Comparison of ENCODE assay signal across 23 mouse cellular contexts in genomic region chr7:88243059-88243458, GRCm38 (mm10). TPM values are rescaled to one million over a fixed set of nuclear protein-coding genes. Genes with fewer than 3 reads are reported as not detected.
A peak's percentile ranks its signal among the peaks of the same experiment; 100 is the strongest.
DNase-seq lines count a peak whose midpoint lies in the region; ATAC-seq and TF ChIP-seq lines count a peak whose summit lies in the region.
"Had no signal": no experiment of that assay in that cellular context is flagged by ENCODE, and none has a peak within 500 bp of the region (broad histone marks: within the 10 kb centered on the region; RNA-seq: fewer than 3 reads in every experiment).

No protein-coding gene starts in this region.

- no peaks in the 10 kb centered on the region for H3K36me3 ChIP-seq in liver, adult 2 months (ENCODE audit: control insufficient read depth, insufficient read depth, low read length)
- H3K36me3 ChIP-seq in liver, embryonic 11.5 days (ENCODE audit: control insufficient read depth, insufficient read depth, low read length), result no peaks in the 10 kb centered on the region
- no peaks in the 10 kb centered on the region for H3K36me3 ChIP-seq in hindbrain, postnatal 0 days (ENCODE audit: insufficient read depth, low read length)
- H3K36me3 ChIP-seq in kidney, embryonic 16.5 days (ENCODE audit: insufficient read depth, low read length), result no peaks in the 10 kb centered on the region
- H3K36me3 ChIP-seq: embryonic facial prominence, embryonic 13.5 days; heart, embryonic 15.5 days; limb, embryonic 10.5 days; liver, embryonic 13.5 days; midbrain, embryonic 13.5 days; neural tube, embryonic 15.5 days had no signal

- H3K27me3 ChIP-seq in liver, adult 2 months (ENCODE audit: control insufficient read depth, insufficient read depth, low read length), result no peaks in the 10 kb centered on the region
- H3K27me3 ChIP-seq in liver, embryonic 11.5 days (replicated peaks; ENCODE audit: control insufficient read depth, insufficient read depth, low read length), result no peaks in the 10 kb centered on the region
- no peaks in the 10 kb centered on the region for H3K27me3 ChIP-seq in hindbrain, postnatal 0 days (ENCODE audit: insufficient read depth, low read length)
- no peaks in the 10 kb centered on the region for H3K27me3 ChIP-seq in kidney, embryonic 16.5 days (ENCODE audit: insufficient read depth, low read length)
- H3K27me3 ChIP-seq: embryonic facial prominence, embryonic 13.5 days; heart, embryonic 15.5 days; liver, embryonic 13.5 days; midbrain, embryonic 13.5 days; neural tube, embryonic 15.5 days had no signal

- DNase-seq in liver, adult 2 months (ENCODE audit: extremely low read depth, low read depth, low spot score), result peak; percentile 42
- no peak for DNase-seq in liver, embryonic 11.5 days (ENCODE audit: low spot score)
- DNase-seq in 416B (ENCODE audit: low read depth), result peak; percentile 77
- DNase-seq in hindbrain, postnatal 0 days (ENCODE audit: low spot score), result no peak
- no peak for DNase-seq in kidney, adult 11 months
- DNase-seq: adrenal gland, adult 8-10 months; cerebellum, adult 9-11 months; heart, adult 11 months; kidney, adult 2 months; kidney, postnatal 36 days; liver, embryonic 13.5 days; retina, postnatal 1 day; thymus, postnatal 14 days had no signal

- no peak for ATAC-seq in liver, embryonic 11.5 days (replicated peaks; ENCODE audit: low FRiP score)
- peak; percentile 98 for ATAC-seq in common myeloid progenitor, adult 5-6 weeks (replicated peaks; ENCODE audit: low read depth, poor library complexity, severe bottlenecking)
- ATAC-seq in monocyte, adult 5-6 weeks (replicated peaks; ENCODE audit: insufficient number of reproducible peaks, low FRiP score, low TSS enrichment, poor library complexity, severe bottlenecking), result peak; percentile 93
- ATAC-seq in hindbrain, postnatal 0 days, result no peak
- no peak for ATAC-seq in kidney, embryonic 16.5 days (ENCODE audit: low FRiP score, low TSS enrichment)
- ATAC-seq: forebrain, embryonic 16.5 days; midbrain, embryonic 13.5 days had no signal

- TF ChIP-seq CTCF in liver, adult 2 months (IDR thresholded peaks at IDR 0.05; ENCODE audit: low read depth, low read length), result no peak
- no peak for TF ChIP-seq CTCF in hindbrain, postnatal 0 days (IDR thresholded peaks at IDR 0.05; ENCODE audit: low read depth)

- H3K9ac ChIP-seq in liver, adult 2 months (ENCODE audit: low read depth, low read length), result no peak overlapping the region
- no peak overlapping the region for H3K9ac ChIP-seq in liver, embryonic 11.5 days (ENCODE audit: low read depth, low read length)
- no peak overlapping the region for H3K9ac ChIP-seq in hindbrain, postnatal 0 days (replicated peaks; ENCODE audit: low read length)
- H3K9ac ChIP-seq in kidney, embryonic 16.5 days (replicated peaks; ENCODE audit: low read length), result no peak overlapping the region
- H3K9ac ChIP-seq: embryonic facial prominence, embryonic 13.5 days; heart, embryonic 15.5 days; liver, embryonic 13.5 days; midbrain, embryonic 13.5 days; neural tube, embryonic 15.5 days had no signal

- no peak for TF ChIP-seq POLR2A in liver, adult 2 months (IDR thresholded peaks at IDR 0.05; ENCODE audit: extremely low read depth, insufficient read depth, low read length)

- no peak overlapping the region for H3K4me2 ChIP-seq in liver, embryonic 11.5 days
- no peak overlapping the region for H3K4me2 ChIP-seq in hindbrain, postnatal 0 days (ENCODE audit: low read depth, low read length)
- no peak overlapping the region for H3K4me2 ChIP-seq in kidney, embryonic 16.5 days (replicated peaks; ENCODE audit: low read depth, low read length)
- H3K4me2 ChIP-seq: embryonic facial prominence, embryonic 13.5 days; heart, embryonic 15.5 days; liver, embryonic 13.5 days; midbrain, embryonic 13.5 days; neural tube, embryonic 15.5 days had no signal

- 57% methylated on average over 3 of the region's 3 CpGs for whole genome bisulfite sequencing in liver, adult 2 months
- 62% methylated on average over 3 of the region's 3 CpGs for WGBS in liver, embryonic 11.5 days
- WGBS in hindbrain, postnatal 0 days, result 85% methylated on average over 3 of the region's 3 CpGs
- 64% methylated on average over 3 of the region's 3 CpGs for WGBS in kidney, embryonic 16.5 days

- no peaks in the 10 kb centered on the region for H3K79me2 ChIP-seq in liver, adult 2 months (ENCODE audit: control insufficient read depth, insufficient read depth, low read length)

- no peak overlapping the region for H3K27ac ChIP-seq in liver, adult 2 months (replicated peaks; ENCODE audit: insufficient read depth, low read depth, low read length)
- H3K27ac ChIP-seq in liver, embryonic 11.5 days (ENCODE audit: low read depth, low read length), result no peak overlapping the region
- no peak overlapping the region for H3K27ac ChIP-seq in hindbrain, postnatal 0 days
- H3K27ac ChIP-seq in kidney, embryonic 16.5 days (ENCODE audit: low read length), result no peak overlapping the region
- H3K27ac ChIP-seq: embryonic facial prominence, embryonic 13.5 days; heart, embryonic 15.5 days; left cerebral cortex, adult 2 months; limb, embryonic 10.5 days; liver, embryonic 13.5 days; midbrain, embryonic 13.5 days; neural tube, embryonic 15.5 days had no signal

- H3K4me1 ChIP-seq in liver, adult 2 months (ENCODE audit: control insufficient read depth, insufficient read depth, low read length), result no peaks in the 10 kb centered on the region
- H3K4me1 ChIP-seq in liver, embryonic 11.5 days (replicated peaks; ENCODE audit: control insufficient read depth, insufficient read depth, low read length), result no peaks in the 10 kb centered on the region
- no peaks in the 10 kb centered on the region for H3K4me1 ChIP-seq in hindbrain, postnatal 0 days (ENCODE audit: insufficient read depth, low read length)
- H3K4me1 ChIP-seq in kidney, embryonic 16.5 days (ENCODE audit: insufficient read depth, low read length), result no peaks in the 10 kb centered on the region
- H3K4me1 ChIP-seq: embryonic facial prominence, embryonic 13.5 days; heart, embryonic 15.5 days; limb, embryonic 10.5 days; liver, embryonic 13.5 days; midbrain, embryonic 13.5 days; neural tube, embryonic 15.5 days had no signal

- H3K9me3 ChIP-seq in liver, embryonic 11.5 days (ENCODE audit: control insufficient read depth, low read length), result no peaks in the 10 kb centered on the region
- H3K9me3 ChIP-seq in hindbrain, postnatal 0 days (ENCODE audit: low read length), result no peaks in the 10 kb centered on the region
- H3K9me3 ChIP-seq in kidney, embryonic 16.5 days (ENCODE audit: low read length), result no peaks in the 10 kb centered on the region
- H3K9me3 ChIP-seq: embryonic facial prominence, embryonic 13.5 days; heart, embryonic 15.5 days; limb, embryonic 10.5 days; liver, embryonic 13.5 days; midbrain, embryonic 13.5 days; neural tube, embryonic 15.5 days had no signal

- H3K4me3 ChIP-seq in liver, adult 2 months (ENCODE audit: insufficient read depth, low read depth, low read length), result no peak overlapping the region
- H3K4me3 ChIP-seq in liver, embryonic 11.5 days (ENCODE audit: low read depth, low read length), result no peak overlapping the region
- H3K4me3 ChIP-seq in hindbrain, postnatal 0 days (ENCODE audit: low read length), result no peak overlapping the region
- H3K4me3 ChIP-seq in kidney, embryonic 16.5 days (ENCODE audit: low read length), result no peak overlapping the region
- H3K4me3 ChIP-seq: embryonic facial prominence, embryonic 13.5 days; heart, embryonic 15.5 days; left cerebral cortex, adult 2 months; limb, embryonic 10.5 days; liver, embryonic 13.5 days; midbrain, embryonic 13.5 days; neural tube, embryonic 15.5 days had no signal

RNA-seq across cellular contexts. Expression of gene Ctsc, which starts 34.8 kb away (rescaled TPM):
- 124 and 131 TPM in 2 replicates for total RNA-seq in liver, adult 2 months (2014; rRNA removed)
- polyA plus RNA-seq in liver, adult 2 months (2012; rRNA removed), result 83.6 and 93.6 TPM in 2 replicates
- 63.9 and 67.3 TPM in 2 replicates for polyA plus RNA-seq in liver, embryonic 11.5 days (2014; fragmentation: Nextera tagmentation; extraction: Ambion mirVana)
- 43.9 and 47.0 TPM in 2 replicates for total RNA-seq in common myeloid progenitor, adult 5-6 weeks (2017)
- 248 to 277 TPM (median 251 TPM) in 3 replicates for total RNA-seq in monocyte, adult 5-6 weeks (2017)
- 9.6 and 20.5 TPM in 2 replicates for total RNA-seq in hindbrain, postnatal 0 days (2014; rRNA removed)
- 21.2 and 23.8 TPM in 2 replicates for polyA plus RNA-seq in hindbrain, postnatal 0 days (2015; fragmentation: Nextera tagmentation; extraction: Ambion mirVana)
- 35.4 and 38.7 TPM in 2 replicates for polyA plus RNA-seq in kidney, embryonic 16.5 days (2015; fragmentation: Nextera tagmentation; extraction: Ambion mirVana)

Comparison
In these comparisons a context has a peak if more than half of its experiments do, and no peak if none do; other contexts are left out.
1. DNase-seq: peak in liver, adult 2 months (single experiment) and 416B (single experiment); none in liver, embryonic 11.5 days (single experiment), hindbrain, postnatal 0 days (single experiment) and kidney, adult 11 months (single experiment).
2. ATAC-seq: peak in common myeloid progenitor, adult 5-6 weeks (single experiment) and monocyte, adult 5-6 weeks (single experiment); none in liver, embryonic 11.5 days (single experiment), hindbrain, postnatal 0 days (single experiment) and kidney, embryonic 16.5 days (single experiment).